Mouse (Mus musculus) B cell, adult (primary cell): ENCODE data around the gene Slc44a2. TPM values are rescaled to one million over a fixed set of nuclear protein-coding genes. Genes with fewer than 3 reads are reported as not detected.

ENCODE experiments used
- total RNA-seq: library from RNA; stranded (reverse); gene quantifications from 4 replicates; pipeline ENCODE4 v1.2.4, GENCODE M21; 2023; ENCODE audit not compliant: inconsistent age

The Slc44a2 gene
- total RNA-seq: 310 to 343 TPM (median 327 TPM) in 4 replicates

GRCm38 (mm10) chr9:21320619-21321512, at the start of gene Slc44a2:
Gene Slc44a2, plus strand, starts transcription at chr9:21320698.

GRCm38 (mm10) chr9:21287571-21288402, 32.7 kb upstream of the Slc44a2 start, which contains the start of gene Kri1:
Gene Kri1, minus strand, starts transcription at chr9:21287969.

GRCm38 (mm10) chr9:21291022-21291787, 29.3 kb upstream of the Slc44a2 start, which contains the start of gene Cdkn2d:
Gene Cdkn2d, minus strand, starts transcription at chr9:21291407.

GRCm38 (mm10) chr9:21312134-21312533, 8.4 kb upstream of the Slc44a2 start, which contains the start of gene Ap1m2:
Gene Ap1m2, minus strand, starts transcription at chr9:21312337.

GRCm38 (mm10) chr9:21367357-21368111, 47.0 kb downstream of the Slc44a2 start, which contains the start of gene Ilf3:
Gene Ilf3, plus strand, starts transcription at chr9:21367871.

Other genes with a start within 250 kb of the Slc44a2 start
- 1.2 to 1.4 TPM (median 1.2 TPM) in 4 replicates for gene Gm49373, start 247.6 kb upstream of the Slc44a2 start, total RNA-seq
- 27.5 to 34.2 TPM (median 29.9 TPM) in 4 replicates for gene Fdx1l, start 247.1 kb upstream of the Slc44a2 start, total RNA-seq
- 5.0 to 9.1 TPM (median 8.3 TPM) in 4 replicates for gene Gm38431, start 228.7 kb upstream of the Slc44a2 start, total RNA-seq
- gene Raver1, start 228.7 kb upstream of the Slc44a2 start, total RNA-seq: 98.7 to 119 TPM (median 109 TPM) in 4 replicates
- gene Tyk2, start 189.5 kb upstream of the Slc44a2 start, total RNA-seq: 56.6 to 61.0 TPM (median 58.4 TPM) in 4 replicates
- 113 to 130 TPM (median 121 TPM) in 4 replicates for gene Cdc37, start 170.7 kb upstream of the Slc44a2 start, total RNA-seq
- gene Pde4a, start 155.0 kb upstream of the Slc44a2 start, total RNA-seq: 9.4 to 14.6 TPM (median 11.2 TPM) in 4 replicates
- 27.8 to 30.2 TPM (median 29.4 TPM) in 4 replicates for gene Keap1, start 81.3 kb upstream of the Slc44a2 start, total RNA-seq
- gene S1pr5, start 72.3 kb upstream of the Slc44a2 start, total RNA-seq: 0.21 to 0.66 TPM (median 0.29 TPM) in 3 of 4 replicates, not detected in the other
- 46.2 to 61.6 TPM (median 48.2 TPM) in 4 replicates for gene Atg4d, start 55.4 kb upstream of the Slc44a2 start, total RNA-seq
- 132 to 152 TPM (median 133 TPM) in 4 replicates for gene Kri1, start 32.7 kb upstream of the Slc44a2 start, total RNA-seq
- gene Cdkn2d, start 29.3 kb upstream of the Slc44a2 start, total RNA-seq: 18.1 to 29.9 TPM (median 23.5 TPM) in 4 replicates
- 2.7 to 3.9 TPM (median 3.0 TPM) in 4 replicates for gene Ap1m2, start 8.4 kb upstream of the Slc44a2 start, total RNA-seq
- gene Ilf3, start 47.2 kb downstream of the Slc44a2 start, total RNA-seq: 130 to 170 TPM (median 154 TPM) in 4 replicates
- gene Qtrt1, start 91.1 kb downstream of the Slc44a2 start, total RNA-seq: 70.4 to 75.9 TPM (median 73.2 TPM) in 4 replicates
- gene Dnm2, start 104.2 kb downstream of the Slc44a2 start, total RNA-seq: 203 to 242 TPM (median 227 TPM) in 4 replicates
- 8.1 to 10.4 TPM (median 9.8 TPM) in 4 replicates for gene Tmed1, start 189.6 kb downstream of the Slc44a2 start, total RNA-seq
- 123 to 137 TPM (median 129 TPM) in 4 replicates for gene AB124611, start 205.5 kb downstream of the Slc44a2 start, total RNA-seq
- 65.0 to 70.0 TPM (median 68.5 TPM) in 4 replicates for gene Carm1, start 226.2 kb downstream of the Slc44a2 start, total RNA-seq